Mouse (Mus musculus) bone marrow macrophage, adult 2 months (primary cell): ENCODE results near the gene Sfxn2. TPM values are rescaled to one million over a fixed set of nuclear protein-coding genes. Genes with fewer than 3 reads are reported as not detected.

Experiments used
- H3K27ac ChIP-seq: 2 replicates; pipeline ENCODE4 v1.5.1; 2012; ENCODE audit warnings: low read depth, low read length; ENCODE audit not compliant: insufficient read depth
- H3K4me1 ChIP-seq: 2 replicates; pipeline ENCODE4 v1.6.1; 2012; ENCODE audit warnings: low read length; ENCODE audit not compliant: control insufficient read depth, insufficient read depth
- H3K4me3 ChIP-seq: 2 replicates; pipeline ENCODE4 v1.5.1; 2012; ENCODE audit warnings: mild to moderate bottlenecking, low read length, moderate library complexity; ENCODE audit not compliant: insufficient read depth
- CTCF ChIP-seq: IDR thresholded peaks from 2 replicates; pipeline ENCODE4 v1.5.1; 2012; ENCODE audit warnings: low read depth, mild to moderate bottlenecking, low read length, moderate library complexity
- POLR2A ChIP-seq: IDR thresholded peaks from 2 replicates; pipeline ENCODE4 v1.6.1; 2012; ENCODE audit warnings: mild to moderate bottlenecking, low read depth, low read length, borderline replicate concordance
- polyA plus RNA-seq: library from polyadenylated mRNA; stranded (reverse); fragments of >200 nt; gene quantifications from 2 replicates; pipeline ENCODE4 v1.2.4, GENCODE M21; 2012; ENCODE audit not compliant: missing spikeins, insufficient read depth, insufficient read length

Gene Sfxn2
- polyA plus RNA-seq, 1 experiment, result 12.3 TPM

- peaks cover 7% of the 10 kb centered on the region for H3K4me1 ChIP-seq
- no peak overlapping the region for H3K27ac ChIP-seq
These were observed 70.1 kb downstream of the Sfxn2 start for GRCm38 (mm10) chr19:46643236-46643635.

GRCm38 (mm10) chr19:46644343-46644792 lies 71.2 kb downstream of the Sfxn2 start:
- TF ChIP-seq CTCF (no peak), POLR2A (no peak)
- H3K4me3 ChIP-seq, result no peak overlapping the region
- H3K27ac ChIP-seq, result no peak overlapping the region
- peaks cover 17% of the 10 kb centered on the region for H3K4me1 ChIP-seq

More at GRCm38 (mm10) chr19:46643236-46643635, 70.1 kb downstream of the Sfxn2 start:
- no peak for TF ChIP-seq POLR2A
- no peak for TF ChIP-seq CTCF
- H3K4me3 ChIP-seq, result no peak overlapping the region

GRCm38 (mm10) chr19:46644793-46645602 lies 71.8 kb downstream of the Sfxn2 start:
- H3K4me3 ChIP-seq, result no peak overlapping the region
- H3K4me1 ChIP-seq, result peaks cover 20% of the 10 kb centered on the region
- TF ChIP-seq POLR2A, result no peak
- no peak for TF ChIP-seq CTCF
- H3K27ac ChIP-seq, result no peak overlapping the region

- peaks cover 20% of the 10 kb centered on the region for H3K4me1 ChIP-seq
- no peak overlapping the region for H3K27ac ChIP-seq
- no peak overlapping the region for H3K4me3 ChIP-seq
- TF ChIP-seq CTCF (no peak), POLR2A (no peak)
These were observed 72.9 kb downstream of the Sfxn2 start for GRCm38 (mm10) chr19:46646041-46646481.

- Histone ChIP-seq H3K4me1 (peaks cover 20% of the 10 kb centered on the region), H3K27ac (no peak overlapping the region), H3K4me3 (no peak overlapping the region)
- no peak for TF ChIP-seq CTCF
These were observed 74.1 kb downstream of the Sfxn2 start for GRCm38 (mm10) chr19:46647254-46647653.

Other genes with a start within 250 kb of the Sfxn2 start
- 0.71 TPM in 1 of 2 replicates, not detected in the other for gene Psd, start 246.2 kb upstream of the Sfxn2 start, polyA plus RNA-seq
- 6.9 and 8.9 TPM in 2 replicates for gene Fbxl15, start 245.2 kb upstream of the Sfxn2 start, polyA plus RNA-seq
- gene Cuedc2, start 234.7 kb upstream of the Sfxn2 start, polyA plus RNA-seq, result 136 and 163 TPM in 2 replicates
- 23.2 and 25.5 TPM in 2 replicates for gene Mfsd13a, start 232.2 kb upstream of the Sfxn2 start, polyA plus RNA-seq
- gene 2310034G01Rik, start 223.1 kb upstream of the Sfxn2 start, polyA plus RNA-seq, result 0.67 TPM in 1 of 2 replicates, not detected in the other
- 79.0 and 92.5 TPM in 2 replicates for gene Actr1a, start 177.6 kb upstream of the Sfxn2 start, polyA plus RNA-seq
- gene Sufu, start 176.5 kb upstream of the Sfxn2 start, polyA plus RNA-seq, result 14.7 and 15.1 TPM in 2 replicates
- 66.3 and 69.0 TPM in 2 replicates for gene Trim8, start 71.7 kb upstream of the Sfxn2 start, polyA plus RNA-seq
- 36.7 and 36.9 TPM in 2 replicates for gene Arl3, start 167 bp upstream of the Sfxn2 start, polyA plus RNA-seq
- gene Wbp1l, start 25.7 kb downstream of the Sfxn2 start, polyA plus RNA-seq, result 56.1 and 56.5 TPM in 2 replicates
- not detected in 2 replicates for gene Cyp17a1, start 99.8 kb downstream of the Sfxn2 start, polyA plus RNA-seq
- gene Borcs7, start 116.5 kb downstream of the Sfxn2 start, polyA plus RNA-seq, result 13.7 and 15.6 TPM in 2 replicates
- 9.8 and 10.7 TPM in 2 replicates for gene As3mt, start 134.1 kb downstream of the Sfxn2 start, polyA plus RNA-seq
- 16.0 and 16.2 TPM in 2 replicates for gene Cnnm2, start 188.2 kb downstream of the Sfxn2 start, polyA plus RNA-seq